ENCODE assay signal across 22 mouse cellular contexts in genomic region chr13:67853983-67854382, GRCm38 (mm10). TPM values are rescaled to one million over a fixed set of nuclear protein-coding genes. Genes with fewer than 3 reads are reported as not detected.
"Had no signal": no experiment of that assay in that cellular context is flagged by ENCODE, and none has a peak within 500 bp of the region (broad histone marks: within the 10 kb centered on the region; RNA-seq: fewer than 3 reads in every experiment).

No protein-coding gene starts in this region.

- DNase-seq: kidney, adult 18-20 months; kidney, adult 9 months; kidney, postnatal 14 days; kidney, postnatal 4 days; liver; lung, adult 18-20 months; lung, postnatal 10 days; lung, postnatal 36 days; midbrain, embryonic 14.5 days; thymus, postnatal 25 days had no signal

- H3K27ac ChIP-seq: limb, embryonic 10.5 days; limb, embryonic 13.5 days; liver, embryonic 12.5 days; liver, embryonic 15.5 days; lung, embryonic 15.5 days; stomach, embryonic 15.5 days had no signal

- H3K4me3 ChIP-seq: limb, embryonic 10.5 days; limb, embryonic 13.5 days; liver, embryonic 12.5 days; liver, embryonic 15.5 days; lung, embryonic 15.5 days; stomach, embryonic 15.5 days had no signal

- ATAC-seq: inflammation-experienced regulatory T-cells, adult 6 months; intestine, embryonic 16.5 days; liver, embryonic 12.5 days had no signal

RNA-seq across cellular contexts. Expression of gene BC048507, which starts 9.1 kb away (rescaled TPM):
- total RNA-seq: left cerebral cortex, postnatal 25 days; megakaryocyte progenitor cell, adult 5-6 weeks; megakaryocyte-erythroid progenitor cell, adult 5-6 weeks; midbrain, postnatal 0 days had no signal

RNA-seq across cellular contexts. Expression of gene Gm10037, which starts 23.1 kb away (rescaled TPM):
- total RNA-seq: megakaryocyte-erythroid progenitor cell, adult 5-6 weeks had no signal
